Mouse (Mus musculus): ENCODE measurements around the gene Tmem94. TPM values are rescaled to one million over a fixed set of nuclear protein-coding genes. Genes with fewer than 3 reads are reported as not detected.
"Not testable (repeated sequence)": the region's sequence is repeated elsewhere in the genome, so short reads cannot be mapped to it uniquely, and the experiment has no call there.

Tmem94 gene
- polyA plus RNA-seq, 1 experiment, result 80.1 TPM

- H3K27me3 ChIP-seq (ENCODE audit: control insufficient read depth, insufficient read depth, low read length), result no peaks in the 10 kb centered on the region
- H3K4me1 ChIP-seq (ENCODE audit: control insufficient read depth, insufficient read depth, low read length), result peaks cover 2% of the 10 kb centered on the region; the same call in 1 of the 2 replicates
- no peaks in the 10 kb centered on the region for H3K36me3 ChIP-seq (ENCODE audit: control insufficient read depth, insufficient read depth, low read length)
- no peak for TF ChIP-seq POLR2A (IDR thresholded peaks at IDR 0.05; ENCODE audit: control insufficient read depth, low read depth, low read length)
- no peak for TF ChIP-seq CTCF (IDR thresholded peaks at IDR 0.05; ENCODE audit: control insufficient read depth, insufficient read depth, insufficient replicate concordance, low read depth, low read length)
- H3K4me3 ChIP-seq (ENCODE audit: control insufficient read depth, low read depth, low read length), result no peak overlapping the region; the same call in 1 of the 2 replicates
- no peak overlapping the region for H3K27ac ChIP-seq (ENCODE audit: control insufficient read depth, insufficient read depth, low read depth, low read length)
Observed at GRCm38 (mm10) chr11:115747351-115747750, 17.9 kb upstream of the Tmem94 start.

GRCm38 (mm10) chr11:115749834-115750233 is 15.4 kb upstream of the Tmem94 start:
- H3K36me3 ChIP-seq (ENCODE audit: control insufficient read depth, insufficient read depth, low read length), result no peaks in the 10 kb centered on the region
- no peak for TF ChIP-seq CTCF (IDR thresholded peaks at IDR 0.05; ENCODE audit: control insufficient read depth, insufficient read depth, insufficient replicate concordance, low read depth, low read length)
- no peak for TF ChIP-seq POLR2A (IDR thresholded peaks at IDR 0.05; ENCODE audit: control insufficient read depth, low read depth, low read length)
- no peaks in the 10 kb centered on the region for H3K27me3 ChIP-seq (ENCODE audit: control insufficient read depth, insufficient read depth, low read length)
- H3K4me1 ChIP-seq (ENCODE audit: control insufficient read depth, insufficient read depth, low read length), result peaks cover 2% of the 10 kb centered on the region; the same call in 1 of the 2 replicates
- no peak overlapping the region for H3K27ac ChIP-seq (ENCODE audit: control insufficient read depth, insufficient read depth, low read depth, low read length)
- no peak overlapping the region for H3K4me3 ChIP-seq (ENCODE audit: control insufficient read depth, low read depth, low read length)

- TF ChIP-seq POLR2A (IDR thresholded peaks at IDR 0.05; ENCODE audit: control insufficient read depth, low read depth, low read length) (no peak), CTCF (IDR thresholded peaks at IDR 0.05; ENCODE audit: control insufficient read depth, insufficient read depth, insufficient replicate concordance, low read depth, low read length) (no peak)
- no peak overlapping the region for H3K27ac ChIP-seq (ENCODE audit: control insufficient read depth, insufficient read depth, low read depth, low read length)
- H3K27me3 ChIP-seq (ENCODE audit: control insufficient read depth, insufficient read depth, low read length), result no peaks in the 10 kb centered on the region
- H3K4me1 ChIP-seq (ENCODE audit: control insufficient read depth, insufficient read depth, low read length), result peaks cover 2% of the 10 kb centered on the region; the same call in 1 of the 2 replicates
- no peaks in the 10 kb centered on the region for H3K36me3 ChIP-seq (ENCODE audit: control insufficient read depth, insufficient read depth, low read length)
- no peak overlapping the region for H3K4me3 ChIP-seq (ENCODE audit: control insufficient read depth, low read depth, low read length)
Observed at GRCm38 (mm10) chr11:115751725-115752124, 13.5 kb upstream of the Tmem94 start.

- Histone ChIP-seq H3K27me3 (ENCODE audit: control insufficient read depth, insufficient read depth, low read length) (no peaks in the 10 kb centered on the region), H3K27ac (ENCODE audit: control insufficient read depth, insufficient read depth, low read depth, low read length) (no peak overlapping the region), H3K4me1 (ENCODE audit: control insufficient read depth, insufficient read depth, low read length) (no peaks in the 10 kb centered on the region; the same call in 1 of the 2 replicates), H3K36me3 (ENCODE audit: control insufficient read depth, insufficient read depth, low read length) (no peaks in the 10 kb centered on the region), H3K4me3 (ENCODE audit: control insufficient read depth, low read depth, low read length) (no peak overlapping the region)
- TF ChIP-seq CTCF (IDR thresholded peaks at IDR 0.05; ENCODE audit: control insufficient read depth, insufficient read depth, insufficient replicate concordance, low read depth, low read length), result no peak
- no peak for TF ChIP-seq POLR2A (IDR thresholded peaks at IDR 0.05; ENCODE audit: control insufficient read depth, low read depth, low read length)
Observed at GRCm38 (mm10) chr11:115752653-115753052, 12.6 kb upstream of the Tmem94 start.

- Histone ChIP-seq H3K27me3 (ENCODE audit: control insufficient read depth, insufficient read depth, low read length) (no peaks in the 10 kb centered on the region), H3K4me1 (ENCODE audit: control insufficient read depth, insufficient read depth, low read length) (no peaks in the 10 kb centered on the region), H3K4me3 (ENCODE audit: control insufficient read depth, low read depth, low read length) (no peak overlapping the region), H3K36me3 (ENCODE audit: control insufficient read depth, insufficient read depth, low read length) (no peaks in the 10 kb centered on the region), H3K27ac (ENCODE audit: control insufficient read depth, insufficient read depth, low read depth, low read length) (no peak overlapping the region)
- TF ChIP-seq POLR2A (IDR thresholded peaks at IDR 0.05; ENCODE audit: control insufficient read depth, low read depth, low read length) (no peak), CTCF (IDR thresholded peaks at IDR 0.05; ENCODE audit: control insufficient read depth, insufficient read depth, insufficient replicate concordance, low read depth, low read length) (no peak)
Observed at GRCm38 (mm10) chr11:115753485-115753884, 11.7 kb upstream of the Tmem94 start.

GRCm38 (mm10) chr11:115762176-115762575 is 3.1 kb upstream of the Tmem94 start:
- H3K27ac ChIP-seq (ENCODE audit: control insufficient read depth, insufficient read depth, low read depth, low read length); H3K4me3 ChIP-seq (ENCODE audit: control insufficient read depth, low read depth, low read length); H3K4me1 ChIP-seq (ENCODE audit: control insufficient read depth, insufficient read depth, low read length); H3K27me3 ChIP-seq (ENCODE audit: control insufficient read depth, insufficient read depth, low read length); H3K36me3 ChIP-seq (ENCODE audit: control insufficient read depth, insufficient read depth, low read length): not testable (repeated sequence)

- Histone ChIP-seq H3K4me3 (ENCODE audit: control insufficient read depth, low read depth, low read length) (peak overlapping the region; percentile 91; the same call in 1 of the 2 replicates), H3K27ac (ENCODE audit: control insufficient read depth, insufficient read depth, low read depth, low read length) (no peak overlapping the region)
Observed at GRCm38 (mm10) chr11:115764698-115765097, 535 bp upstream of the Tmem94 start.

GRCm38 (mm10) chr11:115765607-115766141 is 441 bp downstream of the Tmem94 start:
- peaks cover 7% of the 10 kb centered on the region for H3K4me1 ChIP-seq (ENCODE audit: control insufficient read depth, insufficient read depth, low read length)
- H3K4me3 ChIP-seq (ENCODE audit: control insufficient read depth, low read depth, low read length), result peak overlapping the region; percentile 91
- H3K36me3 ChIP-seq (ENCODE audit: control insufficient read depth, insufficient read depth, low read length), result no peaks in the 10 kb centered on the region
- TF ChIP-seq POLR2A (IDR thresholded peaks at IDR 0.05; ENCODE audit: control insufficient read depth, low read depth, low read length), result no peak; the same call in 1 of the 2 replicates
- TF ChIP-seq CTCF (IDR thresholded peaks at IDR 0.05; ENCODE audit: control insufficient read depth, insufficient read depth, insufficient replicate concordance, low read depth, low read length), result no peak
- H3K27ac ChIP-seq (ENCODE audit: control insufficient read depth, insufficient read depth, low read depth, low read length), result peak overlapping the region; percentile 67
- no peaks in the 10 kb centered on the region for H3K27me3 ChIP-seq (ENCODE audit: control insufficient read depth, insufficient read depth, low read length)

More at GRCm38 (mm10) chr11:115764698-115765097, 535 bp upstream of the Tmem94 start:
- TF ChIP-seq CTCF (IDR thresholded peaks at IDR 0.05; ENCODE audit: control insufficient read depth, insufficient read depth, insufficient replicate concordance, low read depth, low read length), result no peak
- TF ChIP-seq POLR2A (IDR thresholded peaks at IDR 0.05; ENCODE audit: control insufficient read depth, low read depth, low read length), result no peak
- Histone ChIP-seq H3K27me3 (ENCODE audit: control insufficient read depth, insufficient read depth, low read length) (no peaks in the 10 kb centered on the region), H3K36me3 (ENCODE audit: control insufficient read depth, insufficient read depth, low read length) (no peaks in the 10 kb centered on the region), H3K4me1 (ENCODE audit: control insufficient read depth, insufficient read depth, low read length) (peaks cover 7% of the 10 kb centered on the region)
